Mouse (Mus musculus) cerebellum, adult 2 months (tissue): ENCODE results near the gene Gm12184.

Source experiments
- CTCF ChIP-seq: fragments of 200-500 bp; IDR thresholded peaks from 2 replicates; pipeline ENCODE4 v1.5.1; 2011; ENCODE audit warnings: low read depth, mild to moderate bottlenecking, control low read depth, low read length, moderate library complexity, borderline replicate concordance; ENCODE audit not compliant: insufficient read depth
- POLR2A ChIP-seq: fragments of 200-500 bp; IDR thresholded peaks from 2 replicates; pipeline ENCODE4 v1.6.1; 2011; ENCODE audit warnings: low read length, control low read depth, borderline replicate concordance; ENCODE audit not compliant: insufficient read depth

DNA sequence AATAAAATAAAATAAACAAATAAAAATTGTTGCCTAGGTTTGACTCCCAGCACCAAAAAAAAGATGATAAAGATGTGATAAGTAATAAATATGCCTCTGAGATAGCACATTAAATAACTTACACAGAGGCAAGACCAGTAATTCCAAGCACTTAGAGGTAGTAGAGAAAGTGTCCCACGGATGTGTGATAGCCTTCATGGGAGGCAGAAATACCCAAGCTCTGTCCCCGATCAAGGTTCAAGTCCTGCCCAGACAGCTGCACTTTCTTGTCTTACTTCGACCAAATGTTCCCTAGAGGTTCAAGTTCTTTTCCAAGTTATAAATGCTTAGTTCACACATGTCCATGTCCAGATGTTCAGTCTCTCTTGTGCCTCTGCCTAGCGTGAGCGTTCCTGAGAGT, 37.2 kb downstream of the Gm12184 start:
- no peak for TF ChIP-seq CTCF
- TF ChIP-seq POLR2A, result no peak
